Mouse (Mus musculus): ENCODE data around the gene Aes. TPM values are rescaled to one million over a fixed set of nuclear protein-coding genes. Genes with fewer than 3 reads are reported as not detected.

Gene Aes
- polyA plus RNA-seq, 1 experiment: 2,150 TPM

GRCm38 (mm10) chr10:81557491-81557890 is 1.8 kb upstream of the Aes start:
- TF ChIP-seq GATA1 (IDR thresholded peaks at IDR 0.05; ENCODE audit: low read length): no peak

GRCm38 (mm10) chr10:81559627-81560539 is 595 bp downstream of the Aes start:
- TF ChIP-seq GATA1 (IDR thresholded peaks at IDR 0.05; ENCODE audit: low read length): no peak

GRCm38 (mm10) chr10:81560719-81561459 is 1.6 kb downstream of the Aes start:
- TF ChIP-seq GATA1 (IDR thresholded peaks at IDR 0.05; ENCODE audit: low read length): no peak

DNA sequence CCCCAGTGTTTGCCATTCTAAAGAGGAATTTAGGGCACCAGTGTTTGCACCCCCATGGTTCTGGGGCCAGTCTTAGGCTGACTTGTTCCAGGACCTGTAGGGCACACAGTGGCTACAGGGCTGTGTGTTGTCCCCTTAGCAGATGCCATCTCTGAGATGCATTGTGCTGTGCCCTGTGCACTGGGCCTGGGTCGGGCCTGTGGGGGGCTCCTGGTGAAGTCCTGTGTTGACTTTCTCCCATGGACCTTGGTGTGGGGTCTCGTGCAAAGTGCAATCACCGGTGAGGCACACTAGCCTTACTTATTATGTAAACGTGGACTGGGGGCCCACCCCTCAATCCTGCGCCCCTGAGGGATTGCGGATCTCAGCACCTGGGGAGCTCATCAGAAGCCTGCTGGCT is 3.1 kb downstream of the Aes start:
- TF ChIP-seq GATA1 (IDR thresholded peaks at IDR 0.05; ENCODE audit: low read length): no peak

GRCm38 (mm10) chr10:81563481-81563880 is 4.2 kb downstream of the Aes start:
- TF ChIP-seq GATA1 (IDR thresholded peaks at IDR 0.05; ENCODE audit: low read length): no peak

DNA sequence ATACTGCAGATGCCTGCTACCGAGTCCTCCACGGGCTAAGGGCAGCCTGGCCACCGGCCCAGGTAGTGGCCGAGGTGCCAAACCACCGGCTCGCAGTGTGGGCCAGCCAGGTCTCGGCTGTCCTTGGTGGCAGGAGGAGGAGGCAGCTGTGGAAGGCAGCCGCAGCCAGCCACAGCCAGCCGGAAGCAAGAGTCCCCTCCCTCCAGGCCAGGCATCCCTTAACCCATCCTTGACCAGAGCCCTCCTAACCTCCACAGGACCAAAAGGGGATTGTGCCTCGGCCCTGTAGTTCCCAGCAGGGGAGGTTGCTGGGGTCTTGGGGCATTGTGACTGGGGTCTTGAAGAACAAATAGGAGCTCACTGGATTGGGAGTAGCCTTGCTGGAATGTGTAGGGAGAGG is 4.9 kb downstream of the Aes start:
- TF ChIP-seq GATA1 (IDR thresholded peaks at IDR 0.05; ENCODE audit: low read length): no peak

DNA sequence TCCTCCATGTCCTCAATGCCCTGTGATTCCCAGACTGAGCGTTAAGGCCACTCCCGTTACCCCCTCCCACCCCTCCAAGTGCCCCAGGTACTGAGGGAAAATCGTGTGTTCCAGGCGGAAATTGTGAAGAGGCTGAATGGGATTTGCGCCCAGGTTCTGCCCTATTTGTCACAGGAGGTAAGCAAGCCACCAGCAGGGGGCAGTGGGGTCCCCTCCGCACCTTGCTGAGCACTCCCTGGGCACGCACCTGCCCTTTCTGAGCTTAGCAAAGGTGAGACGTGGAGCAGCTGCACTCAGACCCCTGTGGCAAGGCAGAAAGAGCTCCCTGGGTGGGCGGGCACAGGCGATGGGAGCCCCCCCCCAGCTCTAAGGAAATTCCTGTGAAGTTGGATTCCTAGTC is 5.4 kb downstream of the Aes start:
- no peak for TF ChIP-seq GATA1 (IDR thresholded peaks at IDR 0.05; ENCODE audit: low read length)

DNA sequence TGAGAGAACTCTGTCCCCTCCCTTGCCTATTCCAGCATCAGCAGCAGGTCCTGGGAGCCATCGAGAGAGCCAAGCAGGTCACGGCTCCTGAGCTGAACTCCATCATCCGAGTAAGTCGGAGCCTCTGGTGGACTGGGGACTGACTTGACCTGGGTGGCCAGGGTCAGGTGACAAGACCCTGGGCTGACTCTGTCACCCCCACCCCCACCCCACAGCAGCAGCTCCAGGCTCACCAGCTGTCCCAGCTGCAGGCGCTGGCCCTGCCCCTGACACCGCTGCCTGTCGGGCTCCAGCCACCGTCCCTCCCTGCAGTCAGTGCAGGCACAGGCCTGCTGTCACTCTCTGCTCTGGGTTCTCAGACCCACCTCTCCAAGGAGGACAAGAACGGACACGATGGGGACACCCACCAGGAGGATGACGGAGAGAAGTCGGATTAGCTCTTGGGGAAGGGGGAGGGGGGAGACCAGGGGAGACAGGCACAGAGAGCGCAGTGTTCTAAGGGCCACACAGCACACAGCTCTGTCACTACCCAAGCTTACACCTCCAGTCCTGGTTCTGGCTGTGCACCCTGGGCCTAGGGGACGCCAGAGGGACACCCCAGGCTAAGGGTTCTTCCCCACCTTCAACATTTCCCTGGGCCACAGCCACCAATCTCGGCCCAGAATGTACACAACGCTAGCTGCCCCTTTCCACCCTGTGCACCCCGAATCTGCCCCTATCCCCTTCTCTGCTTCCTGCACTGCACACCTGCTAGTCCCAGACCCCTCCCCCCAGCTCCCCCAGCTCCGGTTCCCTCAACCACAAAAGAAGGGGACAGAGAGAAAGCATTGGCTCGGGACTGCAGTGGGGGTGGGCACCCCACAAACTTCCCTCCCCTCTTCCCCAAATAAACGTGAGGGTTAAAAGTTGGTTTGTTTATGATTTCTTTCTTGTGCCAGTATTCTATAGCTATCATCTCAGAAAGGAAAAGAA is 6.3 kb downstream of the Aes start:
- TF ChIP-seq GATA1 (IDR thresholded peaks at IDR 0.05; ENCODE audit: low read length): no peak

- no peak for TF ChIP-seq GATA1 (IDR thresholded peaks at IDR 0.05; ENCODE audit: low read length)
Measured at GRCm38 (mm10) chr10:81568381-81569191, 9.3 kb downstream of the Aes start.

GRCm38 (mm10) chr10:81569507-81570237 is 10.4 kb downstream of the Aes start:
- TF ChIP-seq GATA1 (IDR thresholded peaks at IDR 0.05; ENCODE audit: low read length): no peak

DNA sequence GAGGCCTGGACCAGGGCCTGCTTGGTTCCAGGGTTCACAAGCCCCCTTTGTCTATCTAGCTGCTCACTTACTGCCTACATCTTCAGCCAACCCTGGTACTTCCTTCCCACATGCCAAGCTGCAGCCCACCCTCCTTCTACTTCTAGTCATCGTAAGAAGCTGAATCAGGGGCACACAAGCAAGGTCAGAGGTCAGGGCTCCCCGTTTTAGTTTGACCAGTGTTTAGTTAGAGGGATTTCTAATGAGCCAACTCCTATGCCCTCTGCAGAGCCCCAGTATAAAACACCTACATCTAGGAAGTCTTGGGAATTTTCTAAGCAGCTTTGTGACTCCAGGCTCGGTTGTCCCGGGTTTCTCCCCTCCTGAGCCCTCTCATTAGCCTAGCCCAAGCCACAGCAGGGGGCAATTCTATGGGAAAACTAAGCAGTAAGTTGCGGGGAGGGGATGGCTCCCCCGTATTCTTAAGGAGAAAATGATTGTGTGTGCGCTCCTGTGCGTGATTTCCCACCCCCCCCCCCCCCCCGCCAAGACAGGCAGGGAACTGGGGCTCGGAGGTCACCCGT is 11.0 kb downstream of the Aes start:
- TF ChIP-seq GATA1 (IDR thresholded peaks at IDR 0.05; ENCODE audit: low read length): no peak

- no peak for TF ChIP-seq GATA1 (IDR thresholded peaks at IDR 0.05; ENCODE audit: low read length)
Measured at GRCm38 (mm10) chr10:81570831-81571500, 11.7 kb downstream of the Aes start.

DNA sequence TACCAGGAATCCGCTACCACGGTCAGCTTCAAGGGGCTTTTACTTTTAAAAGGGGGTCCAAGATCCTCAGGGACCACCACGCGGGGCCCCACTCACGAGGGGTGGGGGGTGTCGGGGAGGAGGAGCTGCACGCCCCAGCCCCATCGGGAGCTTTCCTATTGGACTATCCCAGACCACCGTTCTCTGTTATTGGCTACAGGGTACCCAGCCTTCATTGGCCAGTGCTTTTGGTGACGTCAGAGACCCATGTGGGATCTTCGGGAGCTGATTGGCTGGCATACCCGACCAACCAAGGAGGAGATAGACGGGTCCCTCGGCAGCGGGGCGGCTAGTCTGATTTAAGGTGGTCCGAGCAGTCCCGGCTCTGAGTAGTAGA is 12.2 kb downstream of the Aes start:
- TF ChIP-seq GATA1 (IDR thresholded peaks at IDR 0.05; ENCODE audit: low read length): no peak
